Mouse (Mus musculus) kidney, adult 2 months (tissue): ENCODE measurements at regions not wholly inside any gene's neighbourhood (a gene's known extent, or its start where the extent isn't known, plus 50 kb on each side); places are given as distances from the start of the nearest gene placed in this dataset.

Source experiments
- CTCF ChIP-seq: fragments of 200-500 bp; conservative IDR thresholded peaks from 2 replicates; pipeline ENCODE4 v1.5.1; 2011; ENCODE audit warnings: low read depth, mild to moderate bottlenecking, control low read depth, low read length, moderate library complexity, mixed read lengths; ENCODE audit not compliant: insufficient read depth, insufficient read length
- POLR2A ChIP-seq: fragments of 200-500 bp; IDR thresholded peaks from one replicate; pipeline ENCODE4 v1.6.1; 2011; ENCODE audit warnings: low read depth, low read length, control low read depth

DNA sequence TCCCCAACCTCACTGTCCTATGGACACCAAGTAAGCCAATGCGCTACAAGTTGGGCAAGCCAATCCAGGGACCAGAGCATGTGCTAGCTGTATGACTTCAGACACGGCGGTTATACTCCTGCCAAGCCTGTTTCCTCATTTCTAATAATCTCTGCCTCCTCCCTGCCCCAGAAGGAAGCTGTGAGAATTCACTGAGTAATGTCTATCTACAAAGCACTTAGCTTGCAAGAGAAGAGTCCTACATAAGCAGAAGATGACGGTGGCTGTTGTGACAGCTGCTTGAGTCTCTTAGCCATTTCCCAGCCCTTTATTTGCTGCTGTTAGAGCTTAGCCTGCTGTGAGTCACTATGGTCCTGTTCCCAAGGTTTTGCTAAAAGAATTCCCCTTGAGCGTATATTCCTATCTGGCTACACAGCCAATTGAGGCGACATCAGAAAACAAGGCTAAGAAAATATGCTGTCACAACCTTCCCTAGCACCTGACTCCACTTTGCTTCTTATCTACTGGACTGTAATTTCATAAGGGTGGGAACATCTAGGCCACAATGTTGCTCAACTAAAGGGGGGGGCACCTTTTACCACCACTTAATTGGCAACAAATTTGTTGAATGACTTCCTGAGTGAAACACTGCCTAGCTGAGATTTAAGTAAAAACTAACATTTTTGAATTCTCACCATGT, 66.0 kb downstream of the Zfp36l1 start:
- TF ChIP-seq CTCF (no peak), POLR2A (no peak)
